Mouse (Mus musculus) ES-E14 (cell line): ENCODE data around the gene Prpf18.

Source experiments
- CHD2 ChIP-seq: IDR thresholded peaks from 2 replicates; pipeline ENCODE4 v1.6.1; 2014; ENCODE audit warnings: mild to moderate bottlenecking, low read depth, low read length, inconsistent platforms
- HCFC1 ChIP-seq: IDR thresholded peaks from 2 replicates; pipeline ENCODE4 v1.6.1; 2012; ENCODE audit warnings: low read length, inconsistent platforms, borderline replicate concordance; ENCODE audit not compliant: insufficient read depth
- MAFK ChIP-seq: IDR thresholded peaks from 2 replicates; pipeline ENCODE4 v1.6.1; 2014; ENCODE audit warnings: mild to moderate bottlenecking, low read depth, low read length, inconsistent platforms; ENCODE audit not compliant: insufficient read depth
- ZC3H11A ChIP-seq: IDR thresholded peaks from 2 replicates; pipeline ENCODE4 v1.6.1; 2012; ENCODE audit warnings: low read depth, mild to moderate bottlenecking, inconsistent platforms, low read length, borderline replicate concordance
- ZNF384 ChIP-seq: IDR thresholded peaks from 2 replicates; pipeline ENCODE4 v1.6.1; 2012; ENCODE audit warnings: low read depth, low read length, inconsistent platforms

DNA sequence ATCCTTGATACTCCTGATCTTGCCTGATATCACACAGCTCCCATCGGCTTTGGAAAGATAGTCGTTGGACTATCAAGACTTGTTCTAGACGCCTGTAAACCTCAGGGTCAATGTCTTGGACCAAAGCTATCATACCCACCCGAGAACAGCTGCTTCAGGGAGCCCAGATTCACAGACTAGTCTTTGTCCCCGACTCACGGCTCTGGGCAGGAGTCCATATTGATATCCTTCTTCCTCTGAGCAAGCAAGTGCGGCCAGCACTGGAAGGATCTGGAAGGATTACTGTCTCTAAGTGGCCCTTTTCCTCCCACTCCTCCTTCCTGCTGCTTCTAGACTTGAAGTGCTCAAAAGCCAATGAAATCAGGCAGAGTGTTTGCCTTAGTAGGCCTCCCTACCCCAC is 59.2 kb downstream of the Prpf18 start:
- no peak for TF ChIP-seq CHD2
- TF ChIP-seq HCFC1: no peak
- no peak for TF ChIP-seq MAFK
- no peak for TF ChIP-seq ZC3H11A
- TF ChIP-seq ZNF384: no peak
